Mouse (Mus musculus) hindbrain, embryonic 16.5 days (tissue): ENCODE measurements at regions not wholly inside any gene's neighbourhood (a gene's known extent, or its start where the extent isn't known, plus 50 kb on each side); places are given as distances from the start of the nearest gene placed in this dataset.

Source experiments
- ATAC-seq: fragments of 200-750 bp; cut with Nextera tagmentation; 2 replicates; pipeline ENCODE4 v1.8.0; 2017; ENCODE audit warnings: moderate TSS enrichment, moderate library complexity
- H3K27ac ChIP-seq: fragments of 300-500 bp; sonication (generic); 2 replicates; pipeline ENCODE4 v1.5.1; 2014; ENCODE audit warnings: low read depth, mild to moderate bottlenecking, control low read depth, low read length, moderate library complexity
- H3K27me3 ChIP-seq: fragments of 300-500 bp; sonication (generic); replicated peaks from 2 replicates; pipeline ENCODE4 v1.6.1; 2014; ENCODE audit warnings: low read length; ENCODE audit not compliant: control insufficient read depth, insufficient read depth
- H3K36me3 ChIP-seq: fragments of 300-500 bp; sonication (generic); 2 replicates; pipeline ENCODE4 v1.6.1; 2014; ENCODE audit warnings: mild to moderate bottlenecking, low read length, moderate library complexity, mixed read lengths; ENCODE audit not compliant: control insufficient read depth, insufficient read depth
- H3K4me1 ChIP-seq: fragments of 300-500 bp; sonication (generic); 2 replicates; pipeline ENCODE4 v1.6.1; 2014; ENCODE audit warnings: low read depth, low read length; ENCODE audit not compliant: control insufficient read depth, insufficient read depth
- H3K4me2 ChIP-seq: fragments of 300-500 bp; sonication (generic); 2 replicates; pipeline ENCODE4 v1.6.1; 2014; ENCODE audit warnings: mild to moderate bottlenecking, low read length, control low read depth, moderate library complexity
- H3K4me3 ChIP-seq: fragments of 300-500 bp; sonication (generic); 2 replicates; pipeline ENCODE4 v1.5.1; 2014; ENCODE audit warnings: mild to moderate bottlenecking, low read length, control low read depth, moderate library complexity
- H3K9ac ChIP-seq: fragments of 300-500 bp; sonication (generic); 2 replicates; pipeline ENCODE4 v1.6.1; 2014; ENCODE audit warnings: low read depth, mild to moderate bottlenecking, control low read depth, low read length, moderate library complexity
- H3K9me3 ChIP-seq: fragments of 300-500 bp; sonication (generic); 2 replicates; pipeline ENCODE4 v1.6.1; 2014; ENCODE audit warnings: mild to moderate bottlenecking, low read length, moderate library complexity; ENCODE audit not compliant: control insufficient read depth
- WGBS: fragments of 180-500 bp; shearing (Covaris S2); extraction: QIAGEN DNeasy Blood & Tissue Kit; methylation state at CpG from one replicate; pipeline ENCODE4 v1.1.7; 2014; 5-methylcytosine and 5-hydroxymethylcytosine counted together

DNA sequence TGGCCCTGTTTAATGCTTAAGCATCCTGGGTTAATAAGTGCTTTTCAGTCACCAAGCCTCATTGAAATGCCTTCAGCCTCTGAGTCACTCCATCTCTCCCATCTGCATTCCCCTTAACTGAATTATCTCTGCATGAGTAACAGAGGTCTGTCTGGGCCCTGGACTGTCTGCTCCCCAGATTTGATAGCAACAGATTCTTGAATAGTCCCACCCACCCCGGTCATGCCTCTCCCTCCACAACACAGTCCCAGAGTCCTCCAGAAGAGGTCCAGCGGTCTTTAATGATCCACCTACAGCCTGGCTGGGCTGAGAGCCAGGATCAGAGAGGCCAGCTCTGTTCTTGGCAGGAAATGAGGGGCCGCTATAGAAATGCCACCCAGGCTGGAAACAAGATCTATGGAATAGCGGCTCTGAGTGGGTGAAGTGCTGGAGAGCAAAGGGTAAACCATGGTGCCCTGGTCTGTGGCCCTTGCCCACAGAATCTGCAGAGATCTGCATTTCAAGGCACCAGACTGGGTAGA, 125.3 kb upstream of the Ncam1 start:
- Histone ChIP-seq H3K36me3 (no peaks in the 10 kb centered on the region), H3K27me3 (no peaks in the 10 kb centered on the region), H3K9ac (no peak overlapping the region), H3K4me2 (no peak overlapping the region), H3K9me3 (no peaks in the 10 kb centered on the region), H3K4me3 (no peak overlapping the region), H3K27ac (peak overlapping the region; percentile 45; the same call in 1 of the 2 replicates), H3K4me1 (peaks cover 7% of the 10 kb centered on the region)
- peak; percentile 73 for ATAC-seq
- 33% methylated on average over 4 of the region's 4 CpGs for WGBS

DNA sequence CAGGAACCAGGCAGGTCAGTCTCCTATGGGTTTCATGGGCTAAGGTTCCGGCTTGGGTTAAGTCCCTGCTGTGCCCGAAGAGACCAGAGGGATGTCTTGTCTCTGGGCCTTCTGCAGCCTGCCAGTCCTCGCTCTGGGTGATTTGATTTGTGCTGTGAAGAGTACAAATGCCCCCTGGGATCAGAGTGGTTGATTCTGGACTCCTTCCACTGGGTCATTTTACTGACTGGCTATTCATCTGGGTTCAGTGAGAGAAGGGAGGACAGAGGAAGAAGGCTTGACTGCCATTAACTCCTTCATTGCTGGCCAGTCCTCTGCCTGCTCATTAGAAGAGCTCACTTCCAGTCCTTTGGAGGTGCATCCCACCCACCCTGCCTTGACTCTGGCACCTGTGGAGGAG, 124.0 kb upstream of the Ncam1 start:
- no peaks in the 10 kb centered on the region for H3K9me3 ChIP-seq
- 0 out of 2 replicates have a peak, but pooled peaks have one; percentile 14 for ATAC-seq
- no peaks in the 10 kb centered on the region for H3K27me3 ChIP-seq
- no peaks in the 10 kb centered on the region for H3K36me3 ChIP-seq
- no peak overlapping the region for H3K4me2 ChIP-seq
- no peak overlapping the region for H3K9ac ChIP-seq
- H3K4me1 ChIP-seq = peaks cover 5% of the 10 kb centered on the region; the same call in 1 of the 2 replicates
- no peak overlapping the region for H3K27ac ChIP-seq
- WGBS = 41% methylated on average over 3 of the region's 3 CpGs
- no peak overlapping the region for H3K4me3 ChIP-seq

DNA sequence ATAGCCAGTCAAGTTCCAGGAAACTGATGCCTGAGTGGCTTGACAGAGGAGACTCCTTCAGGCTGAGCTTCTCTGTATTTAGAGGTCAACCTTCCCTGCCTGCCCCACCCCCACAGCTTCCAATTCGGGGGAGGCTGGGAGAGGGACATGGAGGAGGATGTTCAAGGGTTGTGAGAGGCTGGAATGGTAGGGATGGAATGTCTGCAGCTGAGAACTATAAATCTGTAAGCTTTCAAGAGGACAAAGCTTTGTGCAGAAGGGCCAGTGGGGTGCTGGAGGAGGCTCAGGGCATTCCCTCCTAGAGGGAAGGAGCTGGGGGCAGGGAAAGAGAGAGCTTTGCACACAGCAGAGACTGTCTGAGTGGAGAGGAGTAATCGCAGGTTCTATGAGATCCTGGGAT, 123.4 kb upstream of the Ncam1 start:
- H3K27ac ChIP-seq = no peak overlapping the region
- no peak for ATAC-seq
- no peak overlapping the region for H3K4me3 ChIP-seq
- no peak overlapping the region for H3K4me2 ChIP-seq
- no peak overlapping the region for H3K9ac ChIP-seq
- 22% methylated on average over 2 of the region's 2 CpGs for WGBS
- peaks cover 5% of the 10 kb centered on the region; the same call in 1 of the 2 replicates for H3K4me1 ChIP-seq
- H3K9me3 ChIP-seq = no peaks in the 10 kb centered on the region
- no peaks in the 10 kb centered on the region for H3K36me3 ChIP-seq
- no peaks in the 10 kb centered on the region for H3K27me3 ChIP-seq

GRCm38 (mm10) chr9:49921306-49921705, 122.6 kb upstream of the Ncam1 start:
- no peak overlapping the region for H3K4me3 ChIP-seq
- WGBS = 75% methylated on average over 3 of the region's 3 CpGs
- H3K9me3 ChIP-seq = no peaks in the 10 kb centered on the region
- peaks cover 5% of the 10 kb centered on the region; the same call in 1 of the 2 replicates for H3K4me1 ChIP-seq
- H3K4me2 ChIP-seq = no peak overlapping the region
- H3K9ac ChIP-seq = no peak overlapping the region
- H3K36me3 ChIP-seq = no peaks in the 10 kb centered on the region
- no peak overlapping the region for H3K27ac ChIP-seq
- ATAC-seq = no peak
- no peaks in the 10 kb centered on the region for H3K27me3 ChIP-seq

DNA sequence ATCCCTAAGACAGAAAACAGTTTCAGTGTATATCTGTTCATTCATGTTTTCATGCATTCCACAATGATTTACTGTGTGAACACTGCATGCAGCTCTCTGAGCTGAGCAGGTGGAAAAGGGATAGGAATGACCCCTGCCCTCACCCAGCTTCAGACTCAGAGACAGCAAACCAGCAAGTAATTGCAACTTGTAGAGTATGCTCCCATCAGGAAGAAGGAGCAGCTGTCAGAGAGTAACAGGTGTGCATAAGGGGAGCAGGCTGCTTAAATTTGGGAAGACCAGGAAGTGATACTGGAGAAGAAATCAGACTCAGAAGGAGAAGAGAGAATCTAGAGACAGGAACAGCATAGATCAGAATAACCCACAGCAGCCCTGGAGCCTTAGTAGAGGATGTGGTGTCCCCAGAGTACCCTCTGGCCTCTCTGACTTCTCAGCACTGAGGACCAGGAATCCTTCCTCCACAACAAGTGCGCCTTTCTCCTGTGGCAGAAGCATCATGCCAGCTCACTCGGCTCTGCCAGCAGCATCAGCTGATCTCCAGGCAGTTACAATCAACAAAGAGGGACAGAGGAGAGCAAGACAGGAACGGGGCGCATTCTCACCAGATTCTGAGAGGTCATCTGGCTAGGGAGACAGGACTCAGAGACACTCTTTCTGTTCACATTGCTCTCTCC, 116.5 kb upstream of the Ncam1 start:
- H3K4me1 ChIP-seq = no peaks in the 10 kb centered on the region; the same call in 1 of the 2 replicates
- no peaks in the 10 kb centered on the region for H3K36me3 ChIP-seq
- no peaks in the 10 kb centered on the region for H3K27me3 ChIP-seq
- H3K4me3 ChIP-seq = no peak overlapping the region
- no peak overlapping the region for H3K27ac ChIP-seq
- H3K9ac ChIP-seq = no peak overlapping the region
- H3K4me2 ChIP-seq = no peak overlapping the region
- H3K9me3 ChIP-seq = no peaks in the 10 kb centered on the region
- peak; percentile 50 for ATAC-seq
- 62% methylated on average over 4 of the region's 4 CpGs for WGBS

GRCm38 (mm10) chr9:49913677-49914076, 115.0 kb upstream of the Ncam1 start:
- Histone ChIP-seq H3K36me3 (no peaks in the 10 kb centered on the region), H3K27ac (no peak overlapping the region), H3K27me3 (no peaks in the 10 kb centered on the region), H3K4me2 (no peak overlapping the region), H3K9ac (no peak overlapping the region), H3K4me3 (no peak overlapping the region), H3K4me1 (no peaks in the 10 kb centered on the region; the same call in 1 of the 2 replicates), H3K9me3 (no peaks in the 10 kb centered on the region)
- 84% methylated on average over 4 of the region's 4 CpGs for WGBS
- no peak for ATAC-seq

- H3K27ac ChIP-seq = no peak overlapping the region
- H3K9me3 ChIP-seq = no peaks in the 10 kb centered on the region
- 78% methylated on average over 1 of the region's 1 CpGs for WGBS
- no peaks in the 10 kb centered on the region for H3K36me3 ChIP-seq
- no peak overlapping the region for H3K9ac ChIP-seq
- H3K4me1 ChIP-seq = no peaks in the 10 kb centered on the region; the same call in 1 of the 2 replicates
- no peaks in the 10 kb centered on the region for H3K27me3 ChIP-seq
- no peak for ATAC-seq
- no peak overlapping the region for H3K4me2 ChIP-seq
- no peak overlapping the region for H3K4me3 ChIP-seq
Measured at GRCm38 (mm10) chr9:49912306-49912705, 113.6 kb upstream of the Ncam1 start.

DNA sequence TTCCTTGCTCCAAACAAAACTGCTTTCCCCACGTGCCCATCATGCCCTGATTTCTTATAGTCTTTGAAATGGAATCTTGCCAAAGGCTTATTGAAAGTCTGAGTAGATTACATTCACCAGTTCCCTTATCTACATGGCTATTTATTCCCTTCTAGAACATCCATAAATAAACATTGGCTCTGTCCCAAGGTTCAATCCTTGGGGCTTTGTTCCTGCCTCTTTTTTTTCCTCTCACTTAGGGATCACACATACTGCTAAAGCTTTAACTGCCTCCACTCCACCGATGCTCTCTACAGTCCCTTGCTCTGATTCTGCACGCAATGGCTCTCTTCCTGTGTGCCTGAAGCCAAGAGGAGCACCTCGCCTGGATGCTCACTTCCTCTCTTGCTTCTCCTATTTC, 107.6 kb upstream of the Ncam1 start:
- no peak overlapping the region for H3K27ac ChIP-seq
- no peaks in the 10 kb centered on the region for H3K27me3 ChIP-seq
- H3K9ac ChIP-seq = no peak overlapping the region
- H3K4me2 ChIP-seq = no peak overlapping the region
- H3K4me1 ChIP-seq = no peaks in the 10 kb centered on the region
- WGBS = 57% methylated on average over 4 of the region's 4 CpGs
- no peaks in the 10 kb centered on the region for H3K36me3 ChIP-seq
- ATAC-seq = no peak
- no peak overlapping the region for H3K4me3 ChIP-seq
- no peaks in the 10 kb centered on the region for H3K9me3 ChIP-seq

- no peak overlapping the region for H3K9ac ChIP-seq
- H3K4me3 ChIP-seq = no peak overlapping the region
- no peak overlapping the region for H3K4me2 ChIP-seq
- no peaks in the 10 kb centered on the region for H3K4me1 ChIP-seq
- 88% methylated on average over 4 of the region's 4 CpGs for WGBS
- H3K36me3 ChIP-seq = no peaks in the 10 kb centered on the region
- no peaks in the 10 kb centered on the region for H3K27me3 ChIP-seq
- H3K27ac ChIP-seq = no peak overlapping the region
- no peaks in the 10 kb centered on the region for H3K9me3 ChIP-seq
- ATAC-seq = no peak
Measured at GRCm38 (mm10) chr9:49905703-49906102, 107.0 kb upstream of the Ncam1 start.
